Mouse (Mus musculus): ENCODE results near the gene Slc1a1. TPM values are rescaled to one million over a fixed set of nuclear protein-coding genes. Genes with fewer than 3 reads are reported as not detected.

Slc1a1 gene
- polyA plus RNA-seq, 1 experiment = 0.88 TPM

GRCm38 (mm10) chr19:28883126-28883525 is 48.3 kb downstream of the Slc1a1 start:
- Histone ChIP-seq H3K4me1 (ENCODE audit: control insufficient read depth, insufficient read depth, low read length) (no peaks in the 10 kb centered on the region), H3K9ac (ENCODE audit: low read depth, poor library complexity, severe bottlenecking) (no peak overlapping the region), H3K27ac (ENCODE audit: insufficient read depth, low read length) (no peak overlapping the region), H3K9me3 (replicated peaks; ENCODE audit: control insufficient read depth, insufficient read depth, low read length, poor library complexity, severe bottlenecking) (no peaks in the 10 kb centered on the region), H3K4me3 (ENCODE audit: low read depth, low read length) (no peak overlapping the region), H3K36me3 (ENCODE audit: control insufficient read depth, insufficient read depth, low read length, poor library complexity, severe bottlenecking) (no peaks in the 10 kb centered on the region), H3K27me3 (ENCODE audit: control insufficient read depth, insufficient read depth, low read length, poor library complexity, severe bottlenecking) (peaks cover 2% of the 10 kb centered on the region; the same call in 1 of the 2 replicates)
- TF ChIP-seq CTCF (IDR thresholded peaks at IDR 0.05; ENCODE audit: low read depth, low read length) = peak; percentile 79
- TF ChIP-seq POLR2A (IDR thresholded peaks at IDR 0.05; ENCODE audit: insufficient read depth, low read length) = no peak
- TF ChIP-seq EP300 (IDR thresholded peaks at IDR 0.05; ENCODE audit: insufficient read depth, low read depth, low read length) = no peak

DNA sequence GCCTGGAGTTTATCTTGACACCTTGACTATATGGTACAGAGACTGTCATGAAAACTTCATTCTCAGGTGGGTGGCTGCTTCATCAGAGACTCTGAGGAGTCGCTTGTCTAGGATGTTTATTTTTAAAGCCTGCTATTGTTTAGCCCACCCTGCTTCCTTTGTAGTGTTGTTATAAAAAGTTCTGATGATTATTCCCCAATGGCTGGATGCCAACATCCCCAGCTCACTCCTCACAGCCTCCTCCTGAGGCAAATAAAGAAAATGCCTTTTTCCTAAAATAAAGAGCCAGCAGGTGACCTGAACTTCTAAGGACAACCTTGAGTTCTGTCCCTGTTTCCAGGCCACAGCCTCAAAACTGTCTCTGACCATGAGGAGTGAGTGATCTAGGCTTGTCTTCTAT is 53.6 kb downstream of the Slc1a1 start:
- no peak overlapping the region for H3K27ac ChIP-seq (ENCODE audit: insufficient read depth, low read length)
- no peak overlapping the region for H3K4me3 ChIP-seq (ENCODE audit: low read depth, low read length)
- H3K4me1 ChIP-seq (ENCODE audit: control insufficient read depth, insufficient read depth, low read length) = no peaks in the 10 kb centered on the region
- no peak for TF ChIP-seq CTCF (IDR thresholded peaks at IDR 0.05; ENCODE audit: low read depth, low read length)
- TF ChIP-seq EP300 (IDR thresholded peaks at IDR 0.05; ENCODE audit: insufficient read depth, low read depth, low read length) = no peak
- no peak for TF ChIP-seq POLR2A (IDR thresholded peaks at IDR 0.05; ENCODE audit: insufficient read depth, low read length)
- H3K9me3 ChIP-seq (replicated peaks; ENCODE audit: control insufficient read depth, insufficient read depth, low read length, poor library complexity, severe bottlenecking) = no peaks in the 10 kb centered on the region
- no peak overlapping the region for H3K9ac ChIP-seq (ENCODE audit: low read depth, poor library complexity, severe bottlenecking)
- peaks cover 2% of the 10 kb centered on the region for H3K27me3 ChIP-seq (ENCODE audit: control insufficient read depth, insufficient read depth, low read length, poor library complexity, severe bottlenecking)
- no peaks in the 10 kb centered on the region for H3K36me3 ChIP-seq (ENCODE audit: control insufficient read depth, insufficient read depth, low read length, poor library complexity, severe bottlenecking)

- TF ChIP-seq CTCF (IDR thresholded peaks at IDR 0.05; ENCODE audit: low read depth, low read length) (no peak), EP300 (IDR thresholded peaks at IDR 0.05; ENCODE audit: insufficient read depth, low read depth, low read length) (no peak), POLR2A (IDR thresholded peaks at IDR 0.05; ENCODE audit: insufficient read depth, low read length) (no peak)
- H3K36me3 ChIP-seq (ENCODE audit: control insufficient read depth, insufficient read depth, low read length, poor library complexity, severe bottlenecking) = no peaks in the 10 kb centered on the region
- no peak overlapping the region for H3K4me3 ChIP-seq (ENCODE audit: low read depth, low read length)
These were observed 54.4 kb downstream of the Slc1a1 start for GRCm38 (mm10) chr19:28889251-28889650.

GRCm38 (mm10) chr19:28891238-28891637 is 56.4 kb downstream of the Slc1a1 start:
- TF ChIP-seq POLR2A (IDR thresholded peaks at IDR 0.05; ENCODE audit: insufficient read depth, low read length) (no peak), EP300 (IDR thresholded peaks at IDR 0.05; ENCODE audit: insufficient read depth, low read depth, low read length) (no peak), CTCF (IDR thresholded peaks at IDR 0.05; ENCODE audit: low read depth, low read length) (no peak)
- Histone ChIP-seq H3K9ac (ENCODE audit: low read depth, poor library complexity, severe bottlenecking) (no peak overlapping the region), H3K4me1 (ENCODE audit: control insufficient read depth, insufficient read depth, low read length) (no peaks in the 10 kb centered on the region), H3K36me3 (ENCODE audit: control insufficient read depth, insufficient read depth, low read length, poor library complexity, severe bottlenecking) (no peaks in the 10 kb centered on the region), H3K4me3 (ENCODE audit: low read depth, low read length) (no peak overlapping the region), H3K9me3 (replicated peaks; ENCODE audit: control insufficient read depth, insufficient read depth, low read length, poor library complexity, severe bottlenecking) (no peaks in the 10 kb centered on the region), H3K27ac (ENCODE audit: insufficient read depth, low read length) (no peak overlapping the region), H3K27me3 (ENCODE audit: control insufficient read depth, insufficient read depth, low read length, poor library complexity, severe bottlenecking) (no peaks in the 10 kb centered on the region; the same call in 1 of the 2 replicates)

More at GRCm38 (mm10) chr19:28889251-28889650, 54.4 kb downstream of the Slc1a1 start:
- Histone ChIP-seq H3K9ac (ENCODE audit: low read depth, poor library complexity, severe bottlenecking) (no peak overlapping the region), H3K9me3 (replicated peaks; ENCODE audit: control insufficient read depth, insufficient read depth, low read length, poor library complexity, severe bottlenecking) (no peaks in the 10 kb centered on the region), H3K27me3 (ENCODE audit: control insufficient read depth, insufficient read depth, low read length, poor library complexity, severe bottlenecking) (peaks cover 2% of the 10 kb centered on the region), H3K4me1 (ENCODE audit: control insufficient read depth, insufficient read depth, low read length) (no peaks in the 10 kb centered on the region), H3K27ac (ENCODE audit: insufficient read depth, low read length) (no peak overlapping the region)

DNA sequence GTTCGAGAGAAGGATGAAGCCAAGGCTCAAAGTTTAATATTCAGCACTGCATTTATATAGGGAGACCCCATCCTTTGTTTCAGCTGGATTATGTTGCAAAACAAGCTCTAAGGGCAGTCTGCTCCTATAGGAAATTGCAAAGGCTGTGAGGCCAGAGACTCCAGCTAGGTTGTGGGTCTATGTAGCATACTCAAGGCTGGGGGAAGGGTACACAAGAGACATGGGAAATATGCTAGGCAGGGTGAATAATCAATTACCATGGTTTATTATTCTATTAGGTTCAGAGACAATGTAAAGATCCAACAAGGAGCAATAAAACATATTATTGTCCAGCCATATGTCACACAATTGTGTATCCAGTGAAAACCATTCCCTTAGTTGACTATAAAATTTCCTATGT is 57.0 kb downstream of the Slc1a1 start:
- Histone ChIP-seq H3K9me3 (replicated peaks; ENCODE audit: control insufficient read depth, insufficient read depth, low read length, poor library complexity, severe bottlenecking) (no peaks in the 10 kb centered on the region), H3K27me3 (ENCODE audit: control insufficient read depth, insufficient read depth, low read length, poor library complexity, severe bottlenecking) (no peaks in the 10 kb centered on the region; the same call in 1 of the 2 replicates), H3K4me1 (ENCODE audit: control insufficient read depth, insufficient read depth, low read length) (no peaks in the 10 kb centered on the region), H3K4me3 (ENCODE audit: low read depth, low read length) (no peak overlapping the region), H3K36me3 (ENCODE audit: control insufficient read depth, insufficient read depth, low read length, poor library complexity, severe bottlenecking) (no peaks in the 10 kb centered on the region), H3K9ac (ENCODE audit: low read depth, poor library complexity, severe bottlenecking) (no peak overlapping the region), H3K27ac (ENCODE audit: insufficient read depth, low read length) (no peak overlapping the region)
- TF ChIP-seq CTCF (IDR thresholded peaks at IDR 0.05; ENCODE audit: low read depth, low read length) (no peak), POLR2A (IDR thresholded peaks at IDR 0.05; ENCODE audit: insufficient read depth, low read length) (no peak), EP300 (IDR thresholded peaks at IDR 0.05; ENCODE audit: insufficient read depth, low read depth, low read length) (no peak)

- H3K4me3 ChIP-seq (ENCODE audit: low read depth, low read length) = no peak overlapping the region
These were observed 61.8 kb downstream of the Slc1a1 start for GRCm38 (mm10) chr19:28896639-28897038.

More at GRCm38 (mm10) chr19:28896639-28897038, 61.8 kb downstream of the Slc1a1 start:
- H3K9me3 ChIP-seq (replicated peaks; ENCODE audit: control insufficient read depth, insufficient read depth, low read length, poor library complexity, severe bottlenecking) = no peaks in the 10 kb centered on the region
- no peak overlapping the region for H3K27ac ChIP-seq (ENCODE audit: insufficient read depth, low read length)
- no peak for TF ChIP-seq POLR2A (IDR thresholded peaks at IDR 0.05; ENCODE audit: insufficient read depth, low read length)
- TF ChIP-seq EP300 (IDR thresholded peaks at IDR 0.05; ENCODE audit: insufficient read depth, low read depth, low read length) = no peak
- TF ChIP-seq CTCF (IDR thresholded peaks at IDR 0.05; ENCODE audit: low read depth, low read length) = no peak
- H3K27me3 ChIP-seq (ENCODE audit: control insufficient read depth, insufficient read depth, low read length, poor library complexity, severe bottlenecking) = no peaks in the 10 kb centered on the region; the same call in 1 of the 2 replicates
- no peaks in the 10 kb centered on the region for H3K4me1 ChIP-seq (ENCODE audit: control insufficient read depth, insufficient read depth, low read length)
- no peak overlapping the region for H3K9ac ChIP-seq (ENCODE audit: low read depth, poor library complexity, severe bottlenecking)
- H3K36me3 ChIP-seq (ENCODE audit: control insufficient read depth, insufficient read depth, low read length, poor library complexity, severe bottlenecking) = no peaks in the 10 kb centered on the region
